Mouse (Mus musculus) right cerebral cortex, postnatal 36 days (tissue): ENCODE data around the gene Rara.

Source experiments
- DNase-seq, 2 experiments: peaks; one replicate each; pipeline ENCODE4 v3.0.0; 2022; ENCODE audit warnings: low spot score in 2 of 2, mixed read lengths in 1 of 2

Rara gene

GRCm38 (mm10) chr11:98995987-98996386 lies 68.4 kb downstream of the Rara start:
- no peak for DNase-seq

GRCm38 (mm10) chr11:98997659-98998058 lies 70.0 kb downstream of the Rara start:
- no peak for DNase-seq

- no peak for DNase-seq
Observed at GRCm38 (mm10) chr11:98998776-98999175, 71.2 kb downstream of the Rara start.

GRCm38 (mm10) chr11:98999243-98999642 lies 71.6 kb downstream of the Rara start:
- DNase-seq = no peak

GRCm38 (mm10) chr11:99006788-99007187 lies 79.2 kb downstream of the Rara start:
- DNase-seq = no peak

DNA sequence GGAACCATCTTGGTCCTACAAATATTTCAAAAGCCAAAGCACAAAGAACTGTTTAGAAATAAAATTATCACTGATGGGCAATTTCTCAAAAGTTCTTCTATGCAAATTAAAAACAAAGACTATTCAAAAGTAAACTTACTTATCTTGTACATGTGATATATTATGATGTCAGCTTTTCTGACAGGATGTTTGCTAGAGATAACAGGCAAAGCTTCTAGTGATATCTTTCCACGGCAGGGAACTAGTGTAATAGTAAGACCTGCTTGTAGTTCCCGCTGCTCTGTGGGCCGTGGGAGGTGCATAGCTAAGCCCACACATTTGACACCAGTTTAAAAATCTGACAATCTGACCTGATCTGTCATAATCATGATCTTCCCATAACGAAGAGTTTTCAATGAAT lies 82.5 kb downstream of the Rara start:
- DNase-seq = no peak

GRCm38 (mm10) chr11:99010706-99011105 lies 83.1 kb downstream of the Rara start:
- DNase-seq = no peak

DNA sequence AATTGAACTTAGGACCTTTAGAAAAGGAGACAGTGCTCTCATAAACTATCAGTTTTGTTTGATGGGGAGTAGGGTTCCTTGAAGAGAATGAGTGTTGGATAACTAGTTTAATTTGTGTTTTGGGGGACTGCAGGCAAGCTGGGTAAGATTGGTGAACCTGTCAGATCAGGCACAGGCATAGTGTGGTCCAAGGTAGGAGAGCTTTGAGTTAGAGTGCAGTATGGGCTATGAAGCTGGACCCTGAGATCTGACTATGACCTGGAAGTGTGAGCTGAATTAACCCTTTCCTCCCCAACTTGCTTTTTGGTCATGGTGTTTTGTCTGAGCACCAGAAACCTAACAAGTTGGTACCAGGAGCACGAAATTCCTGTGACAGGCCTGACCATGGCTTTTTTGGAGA lies 86.2 kb downstream of the Rara start:
- no peak for DNase-seq

DNA sequence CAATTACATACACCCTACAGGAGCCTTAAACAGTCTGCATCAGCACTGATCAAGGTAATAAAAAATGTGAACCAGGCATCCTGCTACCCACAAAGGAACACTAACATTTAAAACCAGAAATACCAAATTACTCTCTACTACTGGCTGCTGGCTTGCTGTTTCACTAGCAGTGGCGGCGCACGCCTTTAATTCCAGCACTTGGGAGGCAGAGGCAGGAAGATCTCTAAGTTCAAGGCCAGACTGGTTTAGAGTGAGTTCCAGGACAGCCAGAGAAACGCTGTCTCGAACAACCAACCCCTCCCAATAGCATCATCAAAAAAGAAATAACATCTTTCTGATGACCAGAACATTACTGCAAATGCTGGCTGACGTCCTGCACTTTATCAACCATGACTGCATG lies 92.2 kb downstream of the Rara start:
- DNase-seq = no peak

GRCm38 (mm10) chr11:99022384-99022933 lies 94.8 kb downstream of the Rara start:
- DNase-seq = no peak

DNA sequence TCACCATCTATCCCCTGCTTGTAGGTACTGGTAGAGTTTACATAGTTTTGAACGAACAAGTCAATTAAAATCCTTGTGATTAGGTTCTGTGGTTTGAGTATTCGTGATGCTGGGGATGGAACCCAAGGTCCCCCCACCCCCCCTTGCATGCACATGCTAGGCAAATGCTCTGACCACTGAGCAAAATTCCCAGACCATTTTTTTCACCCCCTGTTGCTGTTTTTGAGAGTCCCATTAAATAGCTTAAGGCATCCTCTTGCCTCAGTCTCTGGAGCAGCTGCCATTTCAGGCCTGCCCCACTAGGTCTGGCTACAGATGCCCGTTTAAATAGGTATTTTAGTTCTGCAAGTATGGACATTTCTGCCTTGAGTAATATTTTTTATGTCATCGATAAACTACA lies 95.5 kb downstream of the Rara start:
- DNase-seq = no peak

- DNase-seq = peak; percentile 87 to 93
Observed at GRCm38 (mm10) chr11:99023500-99024467, 96.2 kb downstream of the Rara start, which contains the start of gene Top2a. Gene Top2a, minus strand, starts transcription at chr11:99024189.
